Mouse (Mus musculus): Measurements from ENCODE around the gene Cd1d1.

- TF ChIP-seq POLR2A (IDR thresholded peaks at IDR 0.05; ENCODE audit: borderline replicate concordance, low read depth, low read length) (no peak), CTCF (IDR thresholded peaks at IDR 0.05; ENCODE audit: low read depth, low read length) (no peak)
These were observed 36.4 kb downstream of the Cd1d1 start for GRCm38 (mm10) chr3:86962665-86963435.
